Mouse (Mus musculus) forebrain, postnatal 0 days (tissue): Measurements from ENCODE around the gene Lmnb2. TPM values are rescaled to one million over a fixed set of nuclear protein-coding genes. Genes with fewer than 3 reads are reported as not detected.

Experiments used
- ATAC-seq: fragments of 200-750 bp; cut with Nextera tagmentation; 2 replicates; pipeline ENCODE4 v1.8.0; 2017; ENCODE audit warnings: mild to moderate bottlenecking, moderate library complexity
- DNase-seq: peaks from one replicate; pipeline ENCODE4 v3.0.0-alpha.2; 2015
- H3K27ac ChIP-seq: fragments of 300-500 bp; sonication (generic); 2 replicates; pipeline ENCODE4 v1.5.1; 2014; ENCODE audit warnings: low read depth, mild to moderate bottlenecking, antibody characterized with exemption, low read length, moderate library complexity, mixed read lengths
- H3K27me3 ChIP-seq: fragments of 300-500 bp; sonication (generic); 2 replicates; pipeline ENCODE4 v1.6.1; 2014; ENCODE audit warnings: mild to moderate bottlenecking, low read length, mixed read lengths; ENCODE audit not compliant: insufficient read depth
- H3K36me3 ChIP-seq: fragments of 300-500 bp; sonication (generic); 2 replicates; pipeline ENCODE4 v1.6.1; 2014; ENCODE audit warnings: mild to moderate bottlenecking, moderate library complexity; ENCODE audit not compliant: insufficient read depth
- H3K4me1 ChIP-seq: fragments of 300-500 bp; sonication (generic); 2 replicates; pipeline ENCODE4 v1.6.1; 2014; ENCODE audit warnings: antibody characterized with exemption; ENCODE audit not compliant: insufficient read depth
- H3K4me2 ChIP-seq: fragments of 300-500 bp; sonication (generic); 2 replicates; pipeline ENCODE4 v1.6.1; 2014; ENCODE audit warnings: low read depth, mild to moderate bottlenecking, moderate library complexity
- H3K4me3 ChIP-seq: fragments of 300-500 bp; sonication (generic); 2 replicates; pipeline ENCODE4 v1.5.1; 2014; ENCODE audit warnings: low read depth, low read length, mixed read lengths
- H3K9ac ChIP-seq: fragments of 300-500 bp; sonication (generic); 2 replicates; pipeline ENCODE4 v1.6.1; 2014; ENCODE audit warnings: mild to moderate bottlenecking
- H3K9me3 ChIP-seq: fragments of 300-500 bp; sonication (generic); 2 replicates; pipeline ENCODE4 v1.6.1; 2016; ENCODE audit warnings: low read length
- CTCF ChIP-seq: sonication (generic); IDR thresholded peaks from 2 replicates; pipeline ENCODE4 v1.5.1; 2016; ENCODE audit warnings: antibody characterized with exemption, control low read depth, low read depth
- WGBS: fragments of 180-500 bp; shearing (Covaris S2); extraction: QIAGEN DNeasy Blood & Tissue Kit; methylation state at CpG from one replicate; pipeline ENCODE4 v1.1.7; 2014; 5-methylcytosine and 5-hydroxymethylcytosine counted together
- polyA plus RNA-seq: library from polyadenylated mRNA; unstranded; fragments of >200 nt; fragmentation: Nextera tagmentation; extraction: Ambion mirVana; gene quantifications from 2 replicates; pipeline ENCODE4 v1.2.1, GENCODE M21; 2015
- total RNA-seq: library from RNA; depleted of rRNA; stranded (reverse); fragments of >200 nt; gene quantifications from 2 replicates; pipeline ENCODE4 v1.2.3, GENCODE M21; 2014; rRNA removed

The Lmnb2 gene
- total and polyA plus RNA-seq, 2 experiments from 2014 or later = 24.5 to 46.1 TPM

GRCm38 (mm10) chr10:80856908-80857307 lies 61.1 kb downstream of the Lmnb2 start:
- Histone ChIP-seq H3K9me3 (no peaks in the 10 kb centered on the region), H3K27me3 (no peaks in the 10 kb centered on the region), H3K27ac (no peak overlapping the region), H3K36me3 (peaks cover 21% of the 10 kb centered on the region), H3K4me3 (no peak overlapping the region), H3K9ac (peak overlapping the region; percentile 28; the same call in 1 of the 2 replicates), H3K4me2 (no peak overlapping the region), H3K4me1 (peaks cover 19% of the 10 kb centered on the region)
- no peak for TF ChIP-seq CTCF
- DNase-seq (no peak), ATAC-seq (no peak)
- WGBS = 76% methylated on average over 5 of the region's 5 CpGs

- peak; percentile 34 for ATAC-seq
- Histone ChIP-seq H3K27me3 (no peaks in the 10 kb centered on the region), H3K4me3 (0 out of 2 replicates have a peak overlapping the region, but pooled peaks have one; percentile 73), H3K36me3 (peaks cover 20% of the 10 kb centered on the region), H3K9me3 (no peaks in the 10 kb centered on the region), H3K4me2 (peak overlapping the region; percentile 100), H3K9ac (peak overlapping the region; percentile 85; the same call in 1 of the 2 replicates), H3K27ac (no peak overlapping the region), H3K4me1 (peaks cover 19% of the 10 kb centered on the region)
- peak; percentile 24 for DNase-seq
- WGBS = 62% methylated on average over 3 of the region's 3 CpGs
- TF ChIP-seq CTCF = peak; percentile 48
These were observed 61.8 kb downstream of the Lmnb2 start for GRCm38 (mm10) chr10:80856267-80856666.

GRCm38 (mm10) chr10:80855749-80856073 lies 62.3 kb downstream of the Lmnb2 start:
- Histone ChIP-seq H3K9ac (peak overlapping the region; percentile 85), H3K27me3 (no peaks in the 10 kb centered on the region), H3K4me3 (peak overlapping the region; percentile 73), H3K9me3 (no peaks in the 10 kb centered on the region), H3K4me2 (peak overlapping the region; percentile 100), H3K36me3 (peaks cover 22% of the 10 kb centered on the region), H3K27ac (no peak overlapping the region), H3K4me1 (peaks cover 19% of the 10 kb centered on the region)
- no peak for ATAC-seq
- TF ChIP-seq CTCF = no peak
- 16% methylated on average over 11 of the region's 11 CpGs for WGBS
- DNase-seq = no peak

- 2% methylated on average over 81 of the region's 81 CpGs for WGBS
- ATAC-seq = peak; percentile 91
These were observed 62.9 kb downstream of the Lmnb2 start, which contains the start of the genes Lsm7 and Sppl2b for GRCm38 (mm10) chr10:80854913-80855748. Gene Lsm7 (minus strand): TSS chr10:80855209. Gene Sppl2b (plus strand): TSS chr10:80855275.

More at GRCm38 (mm10) chr10:80854913-80855748, 62.9 kb downstream of the Lmnb2 start, which contains the start of the genes Lsm7 and Sppl2b:
- H3K27ac ChIP-seq = peak within 1 kb of the TSS; percentile 92
- peaks cover 19% of the 10 kb centered on the region for H3K4me1 ChIP-seq
- H3K9me3 ChIP-seq = no peaks in the 10 kb centered on the region
- H3K9ac ChIP-seq = peak within 1 kb of the TSS; percentile 85
- peak within 1 kb of the TSS; percentile 73 for H3K4me3 ChIP-seq
- H3K4me2 ChIP-seq = peak within 1 kb of the TSS; percentile 100
- no peaks in the 10 kb centered on the region for H3K27me3 ChIP-seq
- no peak for TF ChIP-seq CTCF
- DNase-seq = peak; percentile 99
- peaks cover 26% of the 10 kb centered on the region for H3K36me3 ChIP-seq

Other genes with a start within 250 kb of the Lmnb2 start
- gene Mknk2, start 240.1 kb downstream of the Lmnb2 start, total RNA-seq = 55.2 and 69.8 TPM in 2 replicates
- 42.4 and 43.6 TPM in 2 replicates for gene Mknk2, start 240.1 kb downstream of the Lmnb2 start, polyA plus RNA-seq
- gene Mob3a, start 216.3 kb downstream of the Lmnb2 start, total RNA-seq = 54.1 and 57.8 TPM in 2 replicates
- 38.9 and 45.9 TPM in 2 replicates for gene Mob3a, start 216.3 kb downstream of the Lmnb2 start, polyA plus RNA-seq
- gene Izumo4, start 216.1 kb downstream of the Lmnb2 start, total RNA-seq = 37.9 and 39.5 TPM in 2 replicates
- 34.4 and 36.7 TPM in 2 replicates for gene Izumo4, start 216.1 kb downstream of the Lmnb2 start, polyA plus RNA-seq
- gene Ap3d1, start 176.0 kb downstream of the Lmnb2 start, total RNA-seq = 137 and 176 TPM in 2 replicates
- gene Ap3d1, start 176.0 kb downstream of the Lmnb2 start, polyA plus RNA-seq = 63.8 and 87.7 TPM in 2 replicates
- 15.9 and 21.7 TPM in 2 replicates for gene Dot1l, start 163.0 kb downstream of the Lmnb2 start, total RNA-seq
- 5.7 and 8.5 TPM in 2 replicates for gene Dot1l, start 163.0 kb downstream of the Lmnb2 start, polyA plus RNA-seq
- 20.4 and 20.6 TPM in 2 replicates for gene Sf3a2, start 120.0 kb downstream of the Lmnb2 start, total RNA-seq
- 66.4 and 73.7 TPM in 2 replicates for gene Sf3a2, start 120.0 kb downstream of the Lmnb2 start, polyA plus RNA-seq
- 81.1 and 89.0 TPM in 2 replicates for gene Plekhj1, start 119.6 kb downstream of the Lmnb2 start, total RNA-seq
- gene Plekhj1, start 119.6 kb downstream of the Lmnb2 start, polyA plus RNA-seq = 96.8 and 107 TPM in 2 replicates
- 0.62 and 0.69 TPM in 2 replicates for gene Amh, start 113.0 kb downstream of the Lmnb2 start, total RNA-seq
- gene Amh, start 113.0 kb downstream of the Lmnb2 start, polyA plus RNA-seq = not detected in 2 replicates
- 0.38 TPM in 1 of 2 replicates, not detected in the other for gene Jsrp1, start 104.7 kb downstream of the Lmnb2 start, total RNA-seq
- gene Jsrp1, start 104.7 kb downstream of the Lmnb2 start, polyA plus RNA-seq = 0.70 and 0.76 TPM in 2 replicates
- gene Oaz1, start 91.6 kb downstream of the Lmnb2 start, total RNA-seq = 1,019 and 1,040 TPM in 2 replicates
- gene Oaz1, start 91.6 kb downstream of the Lmnb2 start, polyA plus RNA-seq = 1,146 and 1,244 TPM in 2 replicates
- 23.3 and 23.7 TPM in 2 replicates for gene Lingo3, start 74.2 kb downstream of the Lmnb2 start, total RNA-seq
- gene Lingo3, start 74.2 kb downstream of the Lmnb2 start, polyA plus RNA-seq = 18.5 and 20.3 TPM in 2 replicates
- 158 and 292 TPM in 2 replicates for gene Lsm7, start 63.0 kb downstream of the Lmnb2 start, total RNA-seq
- 306 and 392 TPM in 2 replicates for gene Lsm7, start 63.0 kb downstream of the Lmnb2 start, polyA plus RNA-seq
- 79.2 and 90.3 TPM in 2 replicates for gene Sppl2b, start 63.0 kb downstream of the Lmnb2 start, total RNA-seq
- 64.6 and 74.4 TPM in 2 replicates for gene Sppl2b, start 63.0 kb downstream of the Lmnb2 start, polyA plus RNA-seq
- 0.08 and 0.33 TPM in 2 replicates for gene Tmprss9, start 46.4 kb downstream of the Lmnb2 start, total RNA-seq
- gene Tmprss9, start 46.4 kb downstream of the Lmnb2 start, polyA plus RNA-seq = 0.18 and 0.22 TPM in 2 replicates
- 214 and 233 TPM in 2 replicates for gene Timm13, start 17.3 kb downstream of the Lmnb2 start, total RNA-seq
- gene Timm13, start 17.3 kb downstream of the Lmnb2 start, polyA plus RNA-seq = 381 and 448 TPM in 2 replicates
- gene Gadd45b, start 11.8 kb upstream of the Lmnb2 start, total RNA-seq = 5.0 and 5.8 TPM in 2 replicates
- 6.5 and 7.7 TPM in 2 replicates for gene Gadd45b, start 11.8 kb upstream of the Lmnb2 start, polyA plus RNA-seq
- gene Gng7, start 96.7 kb upstream of the Lmnb2 start, total RNA-seq = 64.5 and 91.4 TPM in 2 replicates
- gene Gng7, start 96.7 kb upstream of the Lmnb2 start, polyA plus RNA-seq = 76.2 and 85.7 TPM in 2 replicates
- gene Diras1, start 107.4 kb upstream of the Lmnb2 start, total RNA-seq = 65.4 and 76.0 TPM in 2 replicates
- 66.1 and 70.2 TPM in 2 replicates for gene Diras1, start 107.4 kb upstream of the Lmnb2 start, polyA plus RNA-seq
- 82.1 and 104 TPM in 2 replicates for gene Slc39a3, start 119.2 kb upstream of the Lmnb2 start, total RNA-seq
- 43.5 and 45.2 TPM in 2 replicates for gene Slc39a3, start 119.2 kb upstream of the Lmnb2 start, polyA plus RNA-seq
- gene Sgta, start 141.9 kb upstream of the Lmnb2 start, total RNA-seq = 176 and 215 TPM in 2 replicates
- gene Sgta, start 141.9 kb upstream of the Lmnb2 start, polyA plus RNA-seq = 326 and 360 TPM in 2 replicates
- 69.0 and 74.6 TPM in 2 replicates for gene Thop1, start 151.8 kb upstream of the Lmnb2 start, total RNA-seq
- gene Thop1, start 151.8 kb upstream of the Lmnb2 start, polyA plus RNA-seq = 45.9 and 52.5 TPM in 2 replicates
- gene Creb3l3, start 180.6 kb upstream of the Lmnb2 start, total RNA-seq = 0.38 and 0.43 TPM in 2 replicates
- 0.29 and 0.40 TPM in 2 replicates for gene Creb3l3, start 180.6 kb upstream of the Lmnb2 start, polyA plus RNA-seq
- 194 and 215 TPM in 2 replicates for gene Map2k2, start 187.7 kb upstream of the Lmnb2 start, total RNA-seq
- gene Map2k2, start 187.7 kb upstream of the Lmnb2 start, polyA plus RNA-seq = 167 and 194 TPM in 2 replicates
- gene Zbtb7a, start 217.0 kb upstream of the Lmnb2 start, total RNA-seq = 21.6 and 27.2 TPM in 2 replicates
- 12.4 and 15.7 TPM in 2 replicates for gene Zbtb7a, start 217.0 kb upstream of the Lmnb2 start, polyA plus RNA-seq
- gene Pias4, start 249.7 kb upstream of the Lmnb2 start, total RNA-seq = 30.1 and 32.5 TPM in 2 replicates
- gene Pias4, start 249.7 kb upstream of the Lmnb2 start, polyA plus RNA-seq = 28.1 and 35.8 TPM in 2 replicates